Mouse (Mus musculus): ENCODE data around the gene Gm45233.
A peak's percentile ranks its signal among the peaks of the same experiment; 100 is the strongest.
"Not testable (repeated sequence)": the region's sequence is repeated elsewhere in the genome, so short reads cannot be mapped to it uniquely, and the experiment has no call there.

Gm45233 gene

GRCm38 (mm10) chr7:43443917-43444293 lies at the start of gene Gm45233, which contains the start of gene Etfb:
Gm45233 (plus strand) TSS chr7:43444128.
Etfb (plus strand) TSS chr7:43444083.
- peak; percentile 88 for DNase-seq

- no peak for DNase-seq
Observed at GRCm38 (mm10) chr7:43399501-43399900, 44.4 kb upstream of the Gm45233 start.

GRCm38 (mm10) chr7:43402718-43403117 lies 41.2 kb upstream of the Gm45233 start:
- no peak for DNase-seq

GRCm38 (mm10) chr7:43407573-43407972 lies 36.4 kb upstream of the Gm45233 start:
- no peak for DNase-seq

- no peak for DNase-seq
Observed at GRCm38 (mm10) chr7:43408131-43408553, 35.8 kb upstream of the Gm45233 start, which contains the start of gene Siglecg. Siglecg (plus strand) TSS chr7:43408204.

GRCm38 (mm10) chr7:43409084-43409483 lies 34.8 kb upstream of the Gm45233 start:
- DNase-seq, result no peak

- not testable (repeated sequence) for DNase-seq
Observed at GRCm38 (mm10) chr7:43411724-43412123, 32.2 kb upstream of the Gm45233 start.

- no peak for DNase-seq
Observed at GRCm38 (mm10) chr7:43417298-43417697, 26.6 kb upstream of the Gm45233 start.

- DNase-seq, result peak; percentile 79
Observed at GRCm38 (mm10) chr7:43422995-43423617, 20.8 kb upstream of the Gm45233 start.

- no peak for DNase-seq
Observed at GRCm38 (mm10) chr7:43423991-43424625, 19.8 kb upstream of the Gm45233 start.

- DNase-seq, result no peak
Observed at GRCm38 (mm10) chr7:43427406-43427805, 16.5 kb upstream of the Gm45233 start, which contains the start of gene Lim2. Lim2 (plus strand) TSS chr7:43427670.

- no peak for DNase-seq
Observed at GRCm38 (mm10) chr7:43429500-43429899, 14.4 kb upstream of the Gm45233 start.

GRCm38 (mm10) chr7:43432891-43433290 lies 11.0 kb upstream of the Gm45233 start:
- DNase-seq, result no peak

GRCm38 (mm10) chr7:43434676-43435075 lies 9.3 kb upstream of the Gm45233 start:
- DNase-seq, result no peak

- no peak for DNase-seq
Observed at GRCm38 (mm10) chr7:43436341-43437255, 7.3 kb upstream of the Gm45233 start, which contains the start of gene Nkg7. Nkg7 (plus strand) TSS chr7:43437073.

- DNase-seq, result no peak
Observed at GRCm38 (mm10) chr7:43438611-43439010, 5.3 kb upstream of the Gm45233 start.

GRCm38 (mm10) chr7:43440482-43440881 lies 3.4 kb upstream of the Gm45233 start, which contains the start of gene Cldnd2:
Cldnd2 (plus strand) TSS chr7:43440782.
- no peak for DNase-seq

GRCm38 (mm10) chr7:43441071-43441470 lies 2.9 kb upstream of the Gm45233 start:
- no peak for DNase-seq

- no peak for DNase-seq
Observed at GRCm38 (mm10) chr7:43442684-43443083, 1.2 kb upstream of the Gm45233 start.

- DNase-seq, result peak; percentile 81
Observed at GRCm38 (mm10) chr7:43443126-43443916, 607 bp upstream of the Gm45233 start.

- DNase-seq, result no peak
Observed at GRCm38 (mm10) chr7:43447801-43448200, 3.9 kb downstream of the Gm45233 start.

- no peak for DNase-seq
Observed at GRCm38 (mm10) chr7:43448246-43448645, 4.3 kb downstream of the Gm45233 start.
